Mouse (Mus musculus): Measurements from ENCODE around the gene Lelp1. TPM values are rescaled to one million over a fixed set of nuclear protein-coding genes. Genes with fewer than 3 reads are reported as not detected.

Gene Lelp1
- not detected in 2 replicates for polyA plus RNA-seq (2012; rRNA removed)

GRCm38 (mm10) chr3:92142644-92143043 lies at the start of gene Lelp1:
Lelp1 (minus strand) TSS chr3:92142744.

GRCm38 (mm10) chr3:92123847-92124246 lies 18.7 kb downstream of the Lelp1 start, which contains the start of gene Prr9:
Prr9 (minus strand) TSS chr3:92123947.

Other genes starting within 250 kb of the Lelp1 start
- 0.26 and 0.73 TPM in 2 replicates for gene Pglyrp3, start 128.2 kb downstream of the Lelp1 start, polyA plus RNA-seq (2012; rRNA removed)
- 311 and 1,142 TPM in 2 replicates for gene Lor, start 59.6 kb downstream of the Lelp1 start, polyA plus RNA-seq (2012; rRNA removed)
- not detected in 2 replicates for gene Prr9, start 18.8 kb downstream of the Lelp1 start, polyA plus RNA-seq (2012; rRNA removed)
- gene Sprr2a1, start 73.1 kb upstream of the Lelp1 start, polyA plus RNA-seq (2012; rRNA removed), result 36.4 and 39.0 TPM in 2 replicates
- 33,133 and 71,165 TPM in 2 replicates for gene Sprr2a2, start 73.2 kb upstream of the Lelp1 start, polyA plus RNA-seq (2012; rRNA removed)
- 693 and 1,565 TPM in 2 replicates for gene Sprr2a3, start 142.7 kb upstream of the Lelp1 start, polyA plus RNA-seq (2012; rRNA removed)
- gene Sprr2b, start 173.9 kb upstream of the Lelp1 start, polyA plus RNA-seq (2012; rRNA removed), result 9.6 and 30.5 TPM in 2 replicates
- gene Sprr2d, start 196.4 kb upstream of the Lelp1 start, polyA plus RNA-seq (2012; rRNA removed), result 9.8 and 18.7 TPM in 2 replicates
- 3.8 and 5.0 TPM in 2 replicates for gene Sprr2e, start 209.4 kb upstream of the Lelp1 start, polyA plus RNA-seq (2012; rRNA removed)
- gene Sprr2f, start 222.4 kb upstream of the Lelp1 start, polyA plus RNA-seq (2012; rRNA removed), result 2.9 and 7.7 TPM in 2 replicates
- gene Sprr2h, start 242.9 kb upstream of the Lelp1 start, polyA plus RNA-seq (2012; rRNA removed), result 0.20 and 0.31 TPM in 2 replicates